Mouse (Mus musculus) myocyte (in vitro differentiated cells): ENCODE data around the gene Slc13a2.

ENCODE experiments used
- CEBPB ChIP-seq: IDR thresholded peaks from 2 replicates; pipeline ENCODE4 v1.6.1; 2011; ENCODE audit warnings: mild to moderate bottlenecking, moderate library complexity; ENCODE audit not compliant: poor library complexity, insufficient read depth, severe bottlenecking
- E2F4 ChIP-seq: IDR thresholded peaks from one replicate; pipeline ENCODE4 v1.6.1; 2011; ENCODE audit warnings: mild to moderate bottlenecking, control low read depth, moderate library complexity; ENCODE audit not compliant: insufficient read depth
- MAX ChIP-seq: IDR thresholded peaks from one replicate; pipeline ENCODE4 v1.6.1; 2011; ENCODE audit warnings: low read depth, mild to moderate bottlenecking, control low read depth
- MYOG ChIP-seq, 3 experiments: IDR thresholded peaks; one replicate each; pipeline ENCODE4 v1.6.1; 2011; ENCODE audit warnings: control low read depth in 2 of 3, low read depth in 2 of 3, mild to moderate bottlenecking in 2 of 3; ENCODE audit not compliant: insufficient read length in 2 of 3, control insufficient read depth in 1 of 3, insufficient read depth in 1 of 3
- POLR2A ChIP-seq: IDR thresholded peaks from one replicate; pipeline ENCODE4 v1.6.1; 2011; ENCODE audit warnings: low read depth, mild to moderate bottlenecking, control low read depth, moderate library complexity; ENCODE audit not compliant: insufficient read length
- POLR2AphosphoS2 ChIP-seq: IDR thresholded peaks from one replicate; pipeline ENCODE4 v1.6.1; 2011; ENCODE audit warnings: low read depth, control low read depth; ENCODE audit not compliant: insufficient read length
- TCF12 ChIP-seq: IDR thresholded peaks from one replicate; pipeline ENCODE4 v1.6.1; 2011; ENCODE audit warnings: mild to moderate bottlenecking, control low read depth; ENCODE audit not compliant: poor library complexity, insufficient read depth, severe bottlenecking
- USF1 ChIP-seq: IDR thresholded peaks from one replicate; pipeline ENCODE4 v1.6.1; 2011; ENCODE audit warnings: low read depth, mild to moderate bottlenecking, control low read depth, moderate library complexity

- TF ChIP-seq POLR2A (no peak), MYOG (IDR thresholded peaks at IDR 0.05; ENCODE audit: control insufficient read depth in 1 of 3, insufficient read depth in 1 of 3, insufficient read length in 2 of 3, low read depth in 2 of 3) (no peak), POLR2AphosphoS2 (no peak), E2F4 (no peak), USF1 (no peak), MAX (no peak), TCF12 (no peak), CEBPB (no peak)
Measured at GRCm38 (mm10) chr11:78412861-78413260, 9.2 kb downstream of the Slc13a2 start.
